Mouse (Mus musculus) ES-Bruce4 (cell line): Measurements from ENCODE around the gene Clic4.

Experiments
- CTCF ChIP-seq: IDR thresholded peaks from one replicate; pipeline ENCODE4 v1.8.1; 2011; ENCODE audit warnings: low read depth, low read length
- EP300 ChIP-seq: IDR thresholded peaks from 2 replicates; pipeline ENCODE4 v1.6.1; 2011; ENCODE audit warnings: low read depth, low read length; ENCODE audit not compliant: insufficient read depth

GRCm38 (mm10) chr4:135267521-135267920 is 5.1 kb downstream of the Clic4 start:
- TF ChIP-seq CTCF (no peak), EP300 (no peak)
